Mouse (Mus musculus): ENCODE results near the gene Tkt. TPM values are rescaled to one million over a fixed set of nuclear protein-coding genes. Genes with fewer than 3 reads are reported as not detected.
"Not testable (repeated sequence)": the region's sequence is repeated elsewhere in the genome, so short reads cannot be mapped to it uniquely, and the experiment has no call there.

The Tkt gene
- polyA plus RNA-seq, 1 experiment: 224 TPM

GRCm38 (mm10) chr14:30531431-30531830 is 16.7 kb upstream of the Tkt start:
- TF ChIP-seq CTCF (IDR thresholded peaks at IDR 0.05; ENCODE audit: borderline replicate concordance, extremely low read depth, insufficient read depth, insufficient read length): no peak
- no peak for TF ChIP-seq POLR2A (IDR thresholded peaks at IDR 0.05; ENCODE audit: borderline replicate concordance, extremely low read depth, insufficient read depth, insufficient read length, poor library complexity, severe bottlenecking)

GRCm38 (mm10) chr14:30531896-30532295 is 16.3 kb upstream of the Tkt start:
- DNase-seq (ENCODE audit: low read depth): no peak
- no peak for TF ChIP-seq CTCF (IDR thresholded peaks at IDR 0.05; ENCODE audit: borderline replicate concordance, extremely low read depth, insufficient read depth, insufficient read length)
- no peak for TF ChIP-seq POLR2A (IDR thresholded peaks at IDR 0.05; ENCODE audit: borderline replicate concordance, extremely low read depth, insufficient read depth, insufficient read length, poor library complexity, severe bottlenecking)

More at GRCm38 (mm10) chr14:30531431-30531830, 16.7 kb upstream of the Tkt start:
- no peak for DNase-seq (ENCODE audit: low read depth)

- DNase-seq (ENCODE audit: low read depth): no peak
- TF ChIP-seq POLR2A (IDR thresholded peaks at IDR 0.05; ENCODE audit: borderline replicate concordance, extremely low read depth, insufficient read depth, insufficient read length, poor library complexity, severe bottlenecking) (no peak), CTCF (IDR thresholded peaks at IDR 0.05; ENCODE audit: borderline replicate concordance, extremely low read depth, insufficient read depth, insufficient read length) (no peak)
Measured at GRCm38 (mm10) chr14:30533780-30534450, 14.2 kb upstream of the Tkt start.

- DNase-seq (ENCODE audit: low read depth): peak; percentile 79
Measured at GRCm38 (mm10) chr14:30541541-30541940, 6.6 kb upstream of the Tkt start.

GRCm38 (mm10) chr14:30543331-30543730 is 4.8 kb upstream of the Tkt start:
- not testable (repeated sequence) for DNase-seq (ENCODE audit: low read depth)

More at GRCm38 (mm10) chr14:30541541-30541940, 6.6 kb upstream of the Tkt start:
- TF ChIP-seq CTCF (IDR thresholded peaks at IDR 0.05; ENCODE audit: borderline replicate concordance, extremely low read depth, insufficient read depth, insufficient read length) (no peak), POLR2A (IDR thresholded peaks at IDR 0.05; ENCODE audit: borderline replicate concordance, extremely low read depth, insufficient read depth, insufficient read length, poor library complexity, severe bottlenecking) (no peak)

- TF ChIP-seq CTCF (IDR thresholded peaks at IDR 0.05; ENCODE audit: borderline replicate concordance, extremely low read depth, insufficient read depth, insufficient read length): no peak
- peak; percentile 75; the same call in 1 of the 2 replicates for TF ChIP-seq POLR2A (IDR thresholded peaks at IDR 0.05; ENCODE audit: borderline replicate concordance, extremely low read depth, insufficient read depth, insufficient read length, poor library complexity, severe bottlenecking)
- peak; percentile 97 for DNase-seq (ENCODE audit: low read depth)
Measured at GRCm38 (mm10) chr14:30548965-30549776, 1.0 kb downstream of the Tkt start.

- TF ChIP-seq CTCF (IDR thresholded peaks at IDR 0.05; ENCODE audit: borderline replicate concordance, extremely low read depth, insufficient read depth, insufficient read length) (no peak), POLR2A (IDR thresholded peaks at IDR 0.05; ENCODE audit: borderline replicate concordance, extremely low read depth, insufficient read depth, insufficient read length, poor library complexity, severe bottlenecking) (no peak)
- DNase-seq (ENCODE audit: low read depth): peak; percentile 59
Measured at GRCm38 (mm10) chr14:30549777-30550149, 1.6 kb downstream of the Tkt start.

- TF ChIP-seq CTCF (IDR thresholded peaks at IDR 0.05; ENCODE audit: borderline replicate concordance, extremely low read depth, insufficient read depth, insufficient read length): no peak
- DNase-seq (ENCODE audit: low read depth): no peak
Measured at GRCm38 (mm10) chr14:30550232-30551070, 2.3 kb downstream of the Tkt start.

- DNase-seq (ENCODE audit: low read depth): peak; percentile 36
Measured at GRCm38 (mm10) chr14:30551509-30551908, 3.4 kb downstream of the Tkt start.

GRCm38 (mm10) chr14:30551981-30552380 is 3.8 kb downstream of the Tkt start:
- no peak for DNase-seq (ENCODE audit: low read depth)
- TF ChIP-seq POLR2A (IDR thresholded peaks at IDR 0.05; ENCODE audit: borderline replicate concordance, extremely low read depth, insufficient read depth, insufficient read length, poor library complexity, severe bottlenecking): no peak
- TF ChIP-seq CTCF (IDR thresholded peaks at IDR 0.05; ENCODE audit: borderline replicate concordance, extremely low read depth, insufficient read depth, insufficient read length): no peak

More at GRCm38 (mm10) chr14:30551509-30551908, 3.4 kb downstream of the Tkt start:
- TF ChIP-seq POLR2A (IDR thresholded peaks at IDR 0.05; ENCODE audit: borderline replicate concordance, extremely low read depth, insufficient read depth, insufficient read length, poor library complexity, severe bottlenecking): no peak
- no peak for TF ChIP-seq CTCF (IDR thresholded peaks at IDR 0.05; ENCODE audit: borderline replicate concordance, extremely low read depth, insufficient read depth, insufficient read length)

GRCm38 (mm10) chr14:30553185-30553584 is 5.0 kb downstream of the Tkt start:
- no peak for DNase-seq (ENCODE audit: low read depth)
- TF ChIP-seq POLR2A (IDR thresholded peaks at IDR 0.05; ENCODE audit: borderline replicate concordance, extremely low read depth, insufficient read depth, insufficient read length, poor library complexity, severe bottlenecking): no peak
- no peak for TF ChIP-seq CTCF (IDR thresholded peaks at IDR 0.05; ENCODE audit: borderline replicate concordance, extremely low read depth, insufficient read depth, insufficient read length)

All from brain, embryonic 14.5 days (tissue).